Mouse (Mus musculus) mouse trophoblast stem cell (cell line): Measurements from ENCODE around the gene Ncbp1.

ENCODE experiments used
- in situ Hi-C, 2 experiments: fragments of 300-500 bp; cut with MseI, MboI; formaldehyde crosslinking; loops; 2 replicates in 1 of 2; 3 replicates in 1 of 2; pipeline ENCODE4 v1.15.1; 2025

Ncbp1 gene

GRCm38 (mm10) chr4:46201834-46202561, 63.6 kb downstream of the Ncbp1 start:
- in situ Hi-C loops = loop anchor here (5.0 to 25.0 kb wide), 3 partner anchors 110 to 165 kb away; no protein-coding TSS in a partner anchor

- in situ Hi-C loops = loop anchor here (5.0 to 25.0 kb wide), 3 partner anchors 110 to 165 kb away; no protein-coding TSS in a partner anchor
Observed at GRCm38 (mm10) chr4:46202562-46203126, 64.2 kb downstream of the Ncbp1 start.

DNA sequence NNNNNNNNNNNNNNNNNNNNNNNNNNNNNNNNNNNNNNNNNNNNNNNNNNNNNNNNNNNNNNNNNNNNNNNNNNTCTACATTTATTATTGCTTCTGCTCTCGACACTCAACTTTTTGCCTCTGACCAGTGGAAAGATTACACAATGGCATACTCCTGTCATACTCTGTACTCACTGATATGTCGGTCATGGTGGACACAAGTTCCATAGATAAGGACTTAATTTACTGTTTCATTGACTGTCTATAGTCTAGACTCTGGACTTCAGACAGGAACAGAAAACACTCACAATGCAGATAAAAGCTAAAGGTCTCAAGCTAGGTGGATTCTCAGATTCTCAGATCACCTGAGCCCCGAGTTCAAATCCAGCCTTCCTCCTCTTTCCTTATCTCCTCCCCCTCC, 82.7 kb downstream of the Ncbp1 start:
- in situ Hi-C loops = loop anchor here in 1 of 2 experiments (25.0 kb wide), 1 partner anchor 91 kb away; no protein-coding TSS in a partner anchor
